Mouse (Mus musculus) liver, adult 2 months (tissue): ENCODE data around the gene Selplg. TPM values are rescaled to one million over a fixed set of nuclear protein-coding genes. Genes with fewer than 3 reads are reported as not detected.

Experiments used
- DNase-seq: peaks from one replicate; pipeline ENCODE4 v3.0.0-alpha.2; 2011; ENCODE audit warnings: low read depth, low spot score; ENCODE audit errors: extremely low read depth
- H3K27ac ChIP-seq: fragments of 200-500 bp; replicated peaks from 2 replicates; pipeline ENCODE4 v1.5.1; 2012; ENCODE audit warnings: low read depth, mild to moderate bottlenecking, control low read depth, inconsistent platforms, low read length; ENCODE audit not compliant: insufficient read depth
- H3K27me3 ChIP-seq: fragments of 200-500 bp; 2 replicates; pipeline ENCODE4 v1.6.1; 2012; ENCODE audit warnings: mild to moderate bottlenecking, moderate library complexity, low read length, inconsistent platforms; ENCODE audit not compliant: control insufficient read depth, insufficient read depth
- H3K36me3 ChIP-seq: fragments of 200-500 bp; 2 replicates; pipeline ENCODE4 v1.6.1; 2012; ENCODE audit warnings: low read length, inconsistent platforms; ENCODE audit not compliant: control insufficient read depth, insufficient read depth
- H3K4me1 ChIP-seq: fragments of 200-500 bp; 2 replicates; pipeline ENCODE4 v1.6.1; 2011; ENCODE audit warnings: low read length; ENCODE audit not compliant: control insufficient read depth, insufficient read depth
- H3K4me3 ChIP-seq: fragments of 200-500 bp; 2 replicates; pipeline ENCODE4 v1.5.1; 2011; ENCODE audit warnings: low read depth, mild to moderate bottlenecking, control low read depth, low read length, moderate library complexity; ENCODE audit not compliant: insufficient read depth
- H3K79me2 ChIP-seq: fragments of 200-500 bp; 2 replicates; pipeline ENCODE4 v1.6.1; 2012; ENCODE audit warnings: inconsistent platforms, mild to moderate bottlenecking, low read length, moderate library complexity; ENCODE audit not compliant: control insufficient read depth, insufficient read depth
- H3K9ac ChIP-seq: fragments of 200-500 bp; 2 replicates; pipeline ENCODE4 v1.6.1; 2012; ENCODE audit warnings: low read depth, mild to moderate bottlenecking, control low read depth, inconsistent platforms, low read length
- CTCF ChIP-seq: fragments of 200-500 bp; IDR thresholded peaks from 2 replicates; pipeline ENCODE4 v1.5.1; 2011; ENCODE audit warnings: low read depth, low read length, control low read depth
- POLR2A ChIP-seq: fragments of 200-500 bp; IDR thresholded peaks from 2 replicates; pipeline ENCODE4 v1.6.1; 2011; ENCODE audit warnings: low read length, control low read depth; ENCODE audit not compliant: insufficient read depth; ENCODE audit errors: extremely low read depth
- whole genome bisulfite sequencing: fragments of 180-500 bp; shearing (Covaris S2); methylation state at CpG from one replicate; pipeline ENCODE4 v1.1.7; 2018; 5-methylcytosine and 5-hydroxymethylcytosine counted together
- polyA plus RNA-seq: library from polyadenylated mRNA; depleted of rRNA; stranded (reverse); fragments of >200 nt; gene quantifications from 2 replicates; pipeline ENCODE4 v1.2.3, GENCODE M21; 2012; rRNA removed
- total RNA-seq: library from RNA; depleted of rRNA; stranded (reverse); fragments of >200 nt; gene quantifications from 2 replicates; pipeline ENCODE4 v1.2.3, GENCODE M21; 2014; rRNA removed

The Selplg gene
- total and polyA plus RNA-seq, 2 experiments = 1.1 to 6.2 TPM

GRCm38 (mm10) chr5:113772450-113772895 lies 60.0 kb downstream of the Selplg start, which contains the start of the genes Sart3 and Iscu:
TSS of gene Sart3 (minus strand) at chr5:113772510.
TSS of gene Iscu (plus strand) at chr5:113772748.
- WGBS = under 1% methylated on average over 49 of the region's 49 CpGs
- DNase-seq = peak; percentile 78
- Histone ChIP-seq H3K36me3 (peaks cover 17% of the 10 kb centered on the region; the same call in 1 of the 2 replicates), H3K79me2 (peaks cover 31% of the 10 kb centered on the region), H3K27me3 (no peaks in the 10 kb centered on the region), H3K27ac (peak within 1 kb of the TSS; percentile 92), H3K9ac (peak within 1 kb of the TSS; percentile 88), H3K4me3 (peak within 1 kb of the TSS; percentile 97), H3K4me1 (no peaks in the 10 kb centered on the region)
- TF ChIP-seq CTCF = no peak
- 0 out of 2 replicates have a peak, but pooled peaks have one; percentile 46 for TF ChIP-seq POLR2A

GRCm38 (mm10) chr5:113771213-113772162 lies 61.0 kb downstream of the Selplg start:
- peak overlapping the region; percentile 79 for H3K9ac ChIP-seq

GRCm38 (mm10) chr5:113768806-113769205 lies 63.6 kb downstream of the Selplg start:
- no peaks in the 10 kb centered on the region for H3K36me3 ChIP-seq

More at GRCm38 (mm10) chr5:113771213-113772162, 61.0 kb downstream of the Selplg start:
- H3K36me3 ChIP-seq = peaks cover 15% of the 10 kb centered on the region; the same call in 1 of the 2 replicates
- H3K4me3 ChIP-seq = peak overlapping the region; percentile 97
- under 1% methylated on average over 97 of the region's 97 CpGs for WGBS
- H3K4me1 ChIP-seq = no peaks in the 10 kb centered on the region
- peak; percentile 85 for DNase-seq
- TF ChIP-seq CTCF (no peak), POLR2A (0 out of 2 replicates have a peak, but pooled peaks have one; percentile 37)
- no peaks in the 10 kb centered on the region for H3K27me3 ChIP-seq
- H3K79me2 ChIP-seq = peaks cover 33% of the 10 kb centered on the region
- peak overlapping the region; percentile 92 for H3K27ac ChIP-seq

More at GRCm38 (mm10) chr5:113768806-113769205, 63.6 kb downstream of the Selplg start:
- DNase-seq = no peak
- H3K79me2 ChIP-seq = peaks cover 41% of the 10 kb centered on the region
- no peaks in the 10 kb centered on the region for H3K27me3 ChIP-seq
- H3K4me1 ChIP-seq = no peaks in the 10 kb centered on the region
- no peak overlapping the region for H3K9ac ChIP-seq
- no peak overlapping the region for H3K4me3 ChIP-seq
- WGBS = 93% methylated on average over 8 of the region's 8 CpGs
- no peak for TF ChIP-seq POLR2A
- TF ChIP-seq CTCF = no peak
- H3K27ac ChIP-seq = no peak overlapping the region

Other genes with a start within 250 kb of the Selplg start
- gene Cmklr1, start 182.2 kb downstream of the Selplg start, total RNA-seq = 1.8 and 2.1 TPM in 2 replicates
- gene Cmklr1, start 182.2 kb downstream of the Selplg start, polyA plus RNA-seq = 4.6 and 5.6 TPM in 2 replicates
- gene 1700069L16Rik, start 107.9 kb downstream of the Selplg start, total RNA-seq = not detected in 2 replicates
- gene 1700069L16Rik, start 107.9 kb downstream of the Selplg start, polyA plus RNA-seq = not detected in 2 replicates
- gene Ficd, start 96.8 kb downstream of the Selplg start, total RNA-seq = 2.5 and 2.6 TPM in 2 replicates
- 6.6 and 7.2 TPM in 2 replicates for gene Ficd, start 96.8 kb downstream of the Selplg start, polyA plus RNA-seq
- gene Sart3, start 60.1 kb downstream of the Selplg start, total RNA-seq = 6.0 and 7.7 TPM in 2 replicates
- gene Sart3, start 60.1 kb downstream of the Selplg start, polyA plus RNA-seq = 6.3 and 9.0 TPM in 2 replicates
- 121 and 133 TPM in 2 replicates for gene Iscu, start 59.9 kb downstream of the Selplg start, total RNA-seq
- 104 and 121 TPM in 2 replicates for gene Iscu, start 59.9 kb downstream of the Selplg start, polyA plus RNA-seq
- gene Tmem119, start 32.1 kb downstream of the Selplg start, total RNA-seq = 0.27 and 0.46 TPM in 2 replicates
- gene Tmem119, start 32.1 kb downstream of the Selplg start, polyA plus RNA-seq = 0.73 and 0.83 TPM in 2 replicates
- 11.8 and 14.0 TPM in 2 replicates for gene Coro1c, start 76.1 kb upstream of the Selplg start, total RNA-seq
- 12.0 and 13.6 TPM in 2 replicates for gene Coro1c, start 76.1 kb upstream of the Selplg start, polyA plus RNA-seq
- gene Ssh1, start 161.2 kb upstream of the Selplg start, total RNA-seq = 1.6 and 3.3 TPM in 2 replicates
- gene Ssh1, start 161.2 kb upstream of the Selplg start, polyA plus RNA-seq = 5.0 and 5.5 TPM in 2 replicates
- not detected in 2 replicates for gene Dao, start 171.1 kb upstream of the Selplg start, total RNA-seq
- not detected in 2 replicates for gene Dao, start 171.1 kb upstream of the Selplg start, polyA plus RNA-seq
- 6.6 and 9.2 TPM in 2 replicates for gene Usp30, start 232.8 kb upstream of the Selplg start, total RNA-seq
- gene Usp30, start 232.8 kb upstream of the Selplg start, polyA plus RNA-seq = 14.8 and 16.7 TPM in 2 replicates